Mouse (Mus musculus): ENCODE measurements around the gene Cdh4. TPM values are rescaled to one million over a fixed set of nuclear protein-coding genes. Genes with fewer than 3 reads are reported as not detected.

Gene Cdh4
- polyA plus RNA-seq (2012) = 0.01 TPM in 1 of 2 replicates, not detected in the other

DNA sequence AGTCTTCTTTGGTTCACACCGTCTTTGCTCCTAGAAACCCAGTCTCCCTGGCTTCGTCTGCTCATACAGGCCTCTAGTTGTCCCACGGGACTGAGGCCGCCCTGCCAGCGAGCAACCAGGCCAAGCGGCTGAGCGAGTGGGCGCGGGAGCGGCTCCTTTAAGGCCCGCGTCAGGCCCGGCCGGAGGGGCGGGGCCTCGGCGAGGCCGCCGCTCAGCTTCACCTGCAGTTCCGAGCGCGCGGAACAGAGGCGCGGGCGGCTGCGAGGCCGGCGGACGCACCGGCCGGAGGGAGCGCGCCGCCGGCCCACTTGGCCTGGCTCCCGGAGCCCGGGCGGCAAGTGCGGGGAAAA is at the start of gene Cdh4:
Gene Cdh4 (plus strand): TSS at position 241 of the 350 bp plus-strand sequence.
- no peaks in the 10 kb centered on the region for H3K4me1 ChIP-seq (ENCODE audit: control insufficient read depth)
- TF ChIP-seq GATA1 (IDR thresholded peaks at IDR 0.05; ENCODE audit: low read length) = no peak
- no peak for TF ChIP-seq TAL1 (IDR thresholded peaks at IDR 0.05; ENCODE audit: low read length)
- peak within 1 kb of the TSS; percentile 38 for H3K4me3 ChIP-seq (replicated peaks)
- H3K27me3 ChIP-seq (ENCODE audit: control insufficient read depth) = peaks cover 44% of the 10 kb centered on the region
- peaks cover 8% of the 10 kb centered on the region for H3K9me3 ChIP-seq (ENCODE audit: control insufficient read depth, low read length)
- H3K36me3 ChIP-seq (ENCODE audit: control insufficient read depth) = no peaks in the 10 kb centered on the region

DNA sequence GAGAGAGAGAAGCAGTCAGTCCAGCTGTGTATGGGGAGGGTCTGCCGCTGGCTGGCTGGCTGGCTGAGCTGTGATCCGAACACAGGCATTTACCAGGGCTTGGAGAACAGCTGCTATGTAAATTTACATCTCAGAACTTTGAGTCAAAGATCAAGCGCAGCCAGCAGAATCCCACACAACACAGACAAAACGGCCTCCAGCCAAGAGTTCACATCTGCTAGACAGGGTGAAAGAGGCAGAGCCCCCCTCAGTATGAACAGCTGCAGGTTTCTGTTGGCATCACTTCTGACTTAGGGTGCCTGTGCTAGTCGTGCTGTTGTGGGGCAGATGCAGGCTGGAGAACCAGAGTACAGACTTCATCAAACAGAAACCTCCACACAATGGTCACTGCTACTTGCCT is 46.8 kb upstream of the Cdh4 start:
- H3K36me3 ChIP-seq (ENCODE audit: control insufficient read depth) = no peaks in the 10 kb centered on the region
- TF ChIP-seq GATA1 (IDR thresholded peaks at IDR 0.05; ENCODE audit: low read length) (no peak), TAL1 (IDR thresholded peaks at IDR 0.05; ENCODE audit: low read length) (no peak)
- H3K4me1 ChIP-seq (ENCODE audit: control insufficient read depth) = no peaks in the 10 kb centered on the region
- no peaks in the 10 kb centered on the region for H3K27me3 ChIP-seq (ENCODE audit: control insufficient read depth)
- H3K4me3 ChIP-seq (replicated peaks) = no peak overlapping the region
- H3K9me3 ChIP-seq (ENCODE audit: control insufficient read depth, low read length) = peaks cover 68% of the 10 kb centered on the region

GRCm38 (mm10) chr2:179399645-179400249 is 42.5 kb upstream of the Cdh4 start:
- TF ChIP-seq TAL1 (IDR thresholded peaks at IDR 0.05; ENCODE audit: low read length) = no peak
- no peak for TF ChIP-seq GATA1 (IDR thresholded peaks at IDR 0.05; ENCODE audit: low read length)
- no peaks in the 10 kb centered on the region for H3K4me1 ChIP-seq (ENCODE audit: control insufficient read depth)
- H3K27me3 ChIP-seq (ENCODE audit: control insufficient read depth) = no peaks in the 10 kb centered on the region
- no peak overlapping the region for H3K4me3 ChIP-seq (replicated peaks)
- peaks cover 73% of the 10 kb centered on the region for H3K9me3 ChIP-seq (ENCODE audit: control insufficient read depth, low read length)
- H3K36me3 ChIP-seq (ENCODE audit: control insufficient read depth) = no peaks in the 10 kb centered on the region

DNA sequence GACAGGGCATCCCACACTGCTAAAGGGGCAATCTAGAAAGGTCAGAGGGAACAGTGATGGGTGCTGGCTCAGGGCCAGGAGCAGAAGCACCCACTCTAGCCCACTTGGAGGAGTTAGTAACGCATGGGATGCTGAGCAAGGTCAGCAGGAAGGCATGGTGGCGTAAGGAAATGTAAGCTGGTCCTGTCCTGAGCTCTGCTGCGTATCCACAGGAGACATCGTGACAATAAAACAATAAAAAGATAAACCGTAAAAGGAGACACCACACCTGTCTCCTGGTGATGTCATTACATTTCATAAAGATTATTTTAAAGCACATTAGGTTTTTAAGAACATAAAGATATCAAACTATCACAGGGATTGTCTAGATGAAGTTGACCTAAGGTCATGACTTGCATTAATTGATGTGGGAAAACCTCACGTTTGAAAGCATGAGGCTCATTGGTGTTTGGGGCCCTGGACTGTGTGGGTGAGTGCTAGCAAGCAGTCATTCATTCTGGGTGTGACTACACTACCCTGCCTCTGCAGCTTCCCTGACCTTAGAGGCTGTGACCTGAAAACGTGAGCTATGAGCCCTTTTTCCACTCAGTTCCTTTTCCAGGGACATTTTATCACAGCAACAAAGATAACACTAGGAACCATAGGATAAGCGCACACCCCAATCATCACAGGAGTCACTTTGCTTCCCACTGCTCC is 31.2 kb upstream of the Cdh4 start:
- no peaks in the 10 kb centered on the region for H3K36me3 ChIP-seq (ENCODE audit: control insufficient read depth)
- H3K27me3 ChIP-seq (ENCODE audit: control insufficient read depth) = no peaks in the 10 kb centered on the region
- H3K4me3 ChIP-seq (replicated peaks) = no peak overlapping the region
- H3K9me3 ChIP-seq (ENCODE audit: control insufficient read depth, low read length) = peaks cover 61% of the 10 kb centered on the region
- H3K4me1 ChIP-seq (ENCODE audit: control insufficient read depth) = no peaks in the 10 kb centered on the region
- no peak for TF ChIP-seq GATA1 (IDR thresholded peaks at IDR 0.05; ENCODE audit: low read length)

- H3K27me3 ChIP-seq (ENCODE audit: control insufficient read depth) = no peaks in the 10 kb centered on the region
- TF ChIP-seq TAL1 (IDR thresholded peaks at IDR 0.05; ENCODE audit: low read length) (no peak), GATA1 (IDR thresholded peaks at IDR 0.05; ENCODE audit: low read length) (no peak)
- H3K4me3 ChIP-seq (replicated peaks) = no peak overlapping the region
- peaks cover 65% of the 10 kb centered on the region for H3K9me3 ChIP-seq (ENCODE audit: control insufficient read depth, low read length)
- H3K36me3 ChIP-seq (ENCODE audit: control insufficient read depth) = no peaks in the 10 kb centered on the region
- H3K4me1 ChIP-seq (ENCODE audit: control insufficient read depth) = no peaks in the 10 kb centered on the region
Observed at GRCm38 (mm10) chr2:179412966-179413365, 29.3 kb upstream of the Cdh4 start.

DNA sequence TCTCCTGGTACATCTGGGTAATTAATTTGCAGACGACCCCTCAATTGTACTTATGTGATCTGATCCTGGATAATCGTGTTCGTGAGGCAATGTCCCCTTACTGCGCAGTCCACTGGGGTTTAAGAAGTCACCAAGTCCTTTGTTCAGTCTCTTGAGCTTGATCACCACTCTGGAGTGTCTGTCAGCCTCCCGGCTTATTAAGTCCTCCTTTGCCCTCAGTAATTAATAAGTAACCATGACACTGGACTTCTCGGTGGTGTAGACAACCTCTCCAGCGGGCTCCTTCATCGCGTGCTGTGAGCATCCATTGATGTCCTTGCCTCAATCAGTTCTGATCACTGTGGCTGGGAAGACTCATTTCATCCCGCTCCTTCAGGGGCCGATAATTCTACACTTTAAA is 28.0 kb upstream of the Cdh4 start:
- H3K36me3 ChIP-seq (ENCODE audit: control insufficient read depth) = no peaks in the 10 kb centered on the region
- TF ChIP-seq TAL1 (IDR thresholded peaks at IDR 0.05; ENCODE audit: low read length) = no peak
- TF ChIP-seq GATA1 (IDR thresholded peaks at IDR 0.05; ENCODE audit: low read length) = no peak
- no peak overlapping the region for H3K4me3 ChIP-seq (replicated peaks)
- no peaks in the 10 kb centered on the region for H3K27me3 ChIP-seq (ENCODE audit: control insufficient read depth)
- H3K4me1 ChIP-seq (ENCODE audit: control insufficient read depth) = no peaks in the 10 kb centered on the region
- peaks cover 63% of the 10 kb centered on the region for H3K9me3 ChIP-seq (ENCODE audit: control insufficient read depth, low read length)

DNA sequence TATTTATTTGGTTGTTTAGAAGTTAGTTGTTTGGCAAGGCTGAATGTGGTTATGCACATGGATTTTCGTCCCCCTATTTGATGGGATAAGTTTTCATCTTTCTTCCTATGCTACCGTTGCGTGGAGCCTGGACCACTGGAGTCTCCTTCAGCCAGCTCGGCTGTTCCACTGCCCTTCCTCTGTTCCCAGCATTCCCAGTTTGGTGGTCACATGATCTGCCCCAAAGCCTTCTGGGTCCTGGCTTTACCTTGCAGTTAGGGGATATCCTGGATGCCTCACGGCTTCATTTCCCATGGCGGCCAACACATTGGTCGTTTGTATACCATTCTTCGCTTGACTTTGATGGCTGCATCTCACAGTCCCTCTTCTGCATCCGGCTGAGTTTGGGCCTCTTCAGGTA is 27.5 kb upstream of the Cdh4 start:
- H3K27me3 ChIP-seq (ENCODE audit: control insufficient read depth) = no peaks in the 10 kb centered on the region
- H3K36me3 ChIP-seq (ENCODE audit: control insufficient read depth) = no peaks in the 10 kb centered on the region
- no peaks in the 10 kb centered on the region for H3K4me1 ChIP-seq (ENCODE audit: control insufficient read depth)
- TF ChIP-seq TAL1 (IDR thresholded peaks at IDR 0.05; ENCODE audit: low read length) = no peak
- TF ChIP-seq GATA1 (IDR thresholded peaks at IDR 0.05; ENCODE audit: low read length) = no peak
- no peak overlapping the region for H3K4me3 ChIP-seq (replicated peaks)
- H3K9me3 ChIP-seq (ENCODE audit: control insufficient read depth, low read length) = peaks cover 64% of the 10 kb centered on the region

DNA sequence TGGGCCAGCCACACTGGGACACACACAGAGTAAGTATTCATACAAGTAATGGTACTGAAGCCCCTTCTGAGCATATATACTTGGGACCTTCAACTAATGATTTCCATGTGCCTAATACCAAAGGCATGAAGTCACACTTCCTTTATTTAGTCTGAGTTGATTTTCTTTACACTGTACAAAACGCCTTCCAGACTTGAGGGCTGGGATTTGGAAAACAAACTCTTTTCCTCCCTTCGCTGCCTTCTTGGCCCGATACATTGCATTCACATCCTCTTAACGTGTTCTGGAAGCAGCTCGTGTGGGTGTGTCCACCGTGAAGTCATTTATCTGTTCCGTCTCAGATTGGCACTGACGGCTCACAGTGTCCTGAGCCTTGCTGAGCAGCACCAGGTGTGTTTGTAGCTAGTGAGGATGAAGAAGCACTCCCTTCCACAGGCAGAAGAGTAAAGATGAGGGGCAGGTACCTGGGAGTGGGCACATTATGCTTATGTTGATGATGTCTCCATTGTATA is 26.3 kb upstream of the Cdh4 start:
- H3K4me3 ChIP-seq (replicated peaks) = no peak overlapping the region
- TF ChIP-seq TAL1 (IDR thresholded peaks at IDR 0.05; ENCODE audit: low read length) = no peak
- no peak for TF ChIP-seq GATA1 (IDR thresholded peaks at IDR 0.05; ENCODE audit: low read length)
- no peaks in the 10 kb centered on the region for H3K27me3 ChIP-seq (ENCODE audit: control insufficient read depth)
- no peaks in the 10 kb centered on the region for H3K36me3 ChIP-seq (ENCODE audit: control insufficient read depth)
- H3K9me3 ChIP-seq (ENCODE audit: control insufficient read depth, low read length) = peaks cover 61% of the 10 kb centered on the region
- H3K4me1 ChIP-seq (ENCODE audit: control insufficient read depth) = no peaks in the 10 kb centered on the region

GRCm38 (mm10) chr2:179416587-179417227 is 25.5 kb upstream of the Cdh4 start:
- Histone ChIP-seq H3K4me1 (ENCODE audit: control insufficient read depth) (no peaks in the 10 kb centered on the region), H3K9me3 (ENCODE audit: control insufficient read depth, low read length) (peaks cover 62% of the 10 kb centered on the region), H3K27me3 (ENCODE audit: control insufficient read depth) (no peaks in the 10 kb centered on the region), H3K4me3 (replicated peaks) (no peak overlapping the region), H3K36me3 (ENCODE audit: control insufficient read depth) (no peaks in the 10 kb centered on the region)
- TF ChIP-seq GATA1 (IDR thresholded peaks at IDR 0.05; ENCODE audit: low read length) = no peak
- no peak for TF ChIP-seq TAL1 (IDR thresholded peaks at IDR 0.05; ENCODE audit: low read length)

Data from erythroblast, embryonic 14.5 days (primary cell).